19 mouse cellular contexts compared by ENCODE assay signal in genomic region chr1:180188951-180189350, GRCm38 (mm10). TPM values are rescaled to one million over a fixed set of nuclear protein-coding genes. Genes with fewer than 3 reads are reported as not detected.
DNase-seq lines count a peak whose midpoint lies in the region; ATAC-seq and TF ChIP-seq lines count a peak whose summit lies in the region.
"Had no signal": no experiment of that assay in that cellular context is flagged by ENCODE, and none has a peak within 500 bp of the region (broad histone marks: within the 10 kb centered on the region; RNA-seq: fewer than 3 reads in every experiment).

No protein-coding gene starts in this region.

- peak overlapping the region; percentile 64 for H3K27ac ChIP-seq in heart, postnatal 0 days (ENCODE audit: low read depth)
- no peak overlapping the region for H3K27ac ChIP-seq in midbrain, embryonic 11.5 days (ENCODE audit: low read depth, low read length)
- H3K27ac ChIP-seq in midbrain, embryonic 14.5 days (replicated peaks; ENCODE audit: low read depth, low read length): no peak overlapping the region
- H3K27ac ChIP-seq: forebrain, embryonic 13.5 days; heart, embryonic 13.5 days; hindbrain, embryonic 13.5 days; intestine, embryonic 15.5 days; liver, embryonic 14.5 days; midbrain, embryonic 15.5 days had no signal

- peaks cover 58% of the 10 kb centered on the region for H3K4me1 ChIP-seq in heart, postnatal 0 days (ENCODE audit: control insufficient read depth, insufficient read depth)
- H3K4me1 ChIP-seq in midbrain, embryonic 11.5 days (ENCODE audit: control insufficient read depth, insufficient read depth, low read length): no peaks in the 10 kb centered on the region
- H3K4me1 ChIP-seq in midbrain, embryonic 14.5 days (ENCODE audit: control insufficient read depth, insufficient read depth, low read length): no peaks in the 10 kb centered on the region
- H3K4me1 ChIP-seq: forebrain, embryonic 13.5 days; hindbrain, embryonic 13.5 days; midbrain, embryonic 15.5 days had no signal

- H3K9me3 ChIP-seq in heart, postnatal 0 days (replicated peaks; ENCODE audit: control insufficient read depth, low read length): no peaks in the 10 kb centered on the region
- H3K9me3 ChIP-seq in midbrain, embryonic 11.5 days (ENCODE audit: control insufficient read depth, low read length): no peaks in the 10 kb centered on the region
- no peaks in the 10 kb centered on the region for H3K9me3 ChIP-seq in midbrain, embryonic 14.5 days (ENCODE audit: control insufficient read depth, low read length)
- H3K9me3 ChIP-seq: forebrain, embryonic 13.5 days; heart, embryonic 13.5 days; hindbrain, embryonic 13.5 days; intestine, embryonic 15.5 days; midbrain, embryonic 15.5 days had no signal

- no peaks in the 10 kb centered on the region for H3K27me3 ChIP-seq in heart, postnatal 0 days (ENCODE audit: control insufficient read depth, insufficient read depth, low read length)
- H3K27me3 ChIP-seq in midbrain, embryonic 11.5 days (ENCODE audit: control insufficient read depth, insufficient read depth, low read length): no peaks in the 10 kb centered on the region
- no peaks in the 10 kb centered on the region for H3K27me3 ChIP-seq in midbrain, embryonic 14.5 days (ENCODE audit: control insufficient read depth, insufficient read depth, low read length)
- H3K27me3 ChIP-seq: CH12.LX; intestine, embryonic 15.5 days had no signal

- intact Hi-C loops in heart, postnatal 36 days (cut with DNase I): no loop called here

- H3K36me3 ChIP-seq in heart, postnatal 0 days (replicated peaks; ENCODE audit: control insufficient read depth, insufficient read depth, low read length): no peaks in the 10 kb centered on the region
- H3K36me3 ChIP-seq in midbrain, embryonic 11.5 days (ENCODE audit: control insufficient read depth, insufficient read depth, low read length): no peaks in the 10 kb centered on the region
- H3K36me3 ChIP-seq in midbrain, embryonic 14.5 days (ENCODE audit: control insufficient read depth, insufficient read depth, low read length): no peaks in the 10 kb centered on the region
- H3K36me3 ChIP-seq: heart, embryonic 13.5 days; hindbrain, embryonic 13.5 days; intestine, embryonic 15.5 days; midbrain, embryonic 15.5 days had no signal

- no peak overlapping the region; the same call in 1 of the 2 replicates for H3K9ac ChIP-seq in heart, postnatal 0 days (replicated peaks; ENCODE audit: low read depth, low read length)
- H3K9ac ChIP-seq in midbrain, embryonic 11.5 days (ENCODE audit: low read length): no peak overlapping the region
- H3K9ac ChIP-seq in midbrain, embryonic 14.5 days (replicated peaks; ENCODE audit: low read length): no peak overlapping the region
- H3K9ac ChIP-seq: forebrain, embryonic 13.5 days; heart, embryonic 13.5 days; hindbrain, embryonic 13.5 days; intestine, embryonic 15.5 days; liver, embryonic 14.5 days; midbrain, embryonic 15.5 days had no signal

- no peak for TF ChIP-seq EP300 in heart, postnatal 0 days (IDR thresholded peaks at IDR 0.05; ENCODE audit: low read depth)

- H3K4me3 ChIP-seq in heart, postnatal 0 days (ENCODE audit: low read depth, low read length): no peak overlapping the region
- H3K4me3 ChIP-seq in midbrain, embryonic 11.5 days (ENCODE audit: low read depth, low read length): no peak overlapping the region
- H3K4me3 ChIP-seq in midbrain, embryonic 14.5 days (replicated peaks; ENCODE audit: low read depth, low read length): no peak overlapping the region
- H3K4me3 ChIP-seq: forebrain, embryonic 13.5 days; heart, embryonic 13.5 days; hindbrain, embryonic 13.5 days; intestine, embryonic 15.5 days; midbrain, embryonic 15.5 days had no signal

- 0 out of 2 replicates have a peak overlapping the region, but pooled peaks have one; percentile 19 for H3K4me2 ChIP-seq in heart, postnatal 0 days (ENCODE audit: low read depth, low read length)
- H3K4me2 ChIP-seq in midbrain, embryonic 11.5 days: no peak overlapping the region
- no peak overlapping the region for H3K4me2 ChIP-seq in midbrain, embryonic 14.5 days (ENCODE audit: low read length)
- H3K4me2 ChIP-seq: forebrain, embryonic 13.5 days; heart, embryonic 13.5 days; hindbrain, embryonic 13.5 days; intestine, embryonic 15.5 days; midbrain, embryonic 15.5 days had no signal

- peak; percentile 72 for DNase-seq in adrenal gland, postnatal 10 days
- no peak for DNase-seq in adrenal gland, adult 18-20 months (ENCODE audit: low spot score in 2 of 2)
- peak; percentile 30 for DNase-seq in heart, postnatal 0 days (ENCODE audit: low spot score)
- DNase-seq in heart, postnatal 36 days: no peak
- DNase-seq in midbrain, embryonic 11.5 days (ENCODE audit: low spot score, missing footprints): peak; percentile 59
- no peak for DNase-seq in midbrain, embryonic 14.5 days
- no peak for DNase-seq in retina, embryonic 14.5 days (ENCODE audit: low spot score)
- DNase-seq in B cell, adult 2 months: no peak
- DNase-seq: cerebellum, adult 11 months; cerebellum, postnatal 14 days; right cerebral cortex, adult 18-20 months; thymus, postnatal 4 days had no signal

- WGBS in heart, postnatal 0 days: 44% methylated on average over 4 of the region's 4 CpGs
- 87% methylated on average over 4 of the region's 4 CpGs for WGBS in midbrain, embryonic 11.5 days
- WGBS in midbrain, embryonic 14.5 days: 91% methylated on average over 4 of the region's 4 CpGs

- no peak for TF ChIP-seq CTCF in heart, postnatal 0 days (IDR thresholded peaks at IDR 0.05; ENCODE audit: low read depth)

- ATAC-seq in heart, postnatal 0 days (ENCODE audit: insufficient read depth, low read depth): no peak
- no peak for ATAC-seq in midbrain, embryonic 11.5 days (ENCODE audit: low FRiP score)
- no peak for ATAC-seq in midbrain, embryonic 14.5 days (ENCODE audit: low FRiP score, low TSS enrichment)
- ATAC-seq: forebrain, embryonic 13.5 days; intestine, embryonic 15.5 days; midbrain, embryonic 15.5 days had no signal

RNA-seq across cellular contexts. Expression of gene Coq8a, which starts 10.5 kb away (rescaled TPM):
- 1,000 to 10,000 TPM; 1,138 to 1,532 TPM for total RNA-seq in adrenal gland, postnatal 10 days (2021)
- 100 to 1,000 TPM; 319 to 568 TPM for total RNA-seq in adrenal gland, adult 18-20 months (2021)
- total RNA-seq in heart, postnatal 0 days (2014; rRNA removed; ENCODE audit: low replicate concordance): 148 and 166 TPM in 2 replicates
- 226 and 231 TPM in 2 replicates for polyA plus RNA-seq in heart, postnatal 0 days (2015; fragmentation: Nextera tagmentation; extraction: Ambion mirVana)
- total RNA-seq in heart, postnatal 36 days (2021): 100 to 1,000 TPM; 909 to 953 TPM
- 0.93 and 1.8 TPM in 2 replicates for polyA plus RNA-seq in midbrain, embryonic 11.5 days (2014; fragmentation: Nextera tagmentation; extraction: Ambion mirVana)
- polyA plus RNA-seq in midbrain, embryonic 14.5 days (2014; fragmentation: Nextera tagmentation; extraction: Ambion mirVana): 2.0 and 2.1 TPM in 2 replicates

Comparison
In these comparisons a context has a peak if more than half of its experiments do, and no peak if none do; other contexts are left out.
1. DNase-seq: peak in adrenal gland, postnatal 10 days (single experiment), heart, postnatal 0 days (single experiment) and midbrain, embryonic 11.5 days (single experiment); none in adrenal gland, adult 18-20 months (0 of 2), heart, postnatal 36 days (0 of 2), midbrain, embryonic 14.5 days (single experiment), retina, embryonic 14.5 days (single experiment) and B cell, adult 2 months (0 of 2).